Mouse (Mus musculus): Measurements from ENCODE around the gene S100a13.

GRCm38 (mm10) chr3:90515242-90515641 is 1.0 kb downstream of the S100a13 start:
- TF ChIP-seq CTCF (conservative IDR thresholded peaks at IDR 0.05; ENCODE audit: low read length) = no peak
- TF ChIP-seq POU5F1 (IDR thresholded peaks at IDR 0.05; ENCODE audit: borderline replicate concordance, low read length) = no peak

Data from E14TG2a.4 (cell line).